ENCODE assay signal across 12 mouse cellular contexts in genomic region chr13:6736984-6737566, GRCm38 (mm10).
DNase-seq lines count a peak whose midpoint lies in the region; ATAC-seq and TF ChIP-seq lines count a peak whose summit lies in the region.
"Had no signal": no experiment of that assay in that cellular context is flagged by ENCODE, and none has a peak within 500 bp of the region (broad histone marks: within the 10 kb centered on the region; RNA-seq: fewer than 3 reads in every experiment).

No protein-coding gene starts in this region.

- peak; percentile 34 for DNase-seq in forebrain, postnatal 0 days
- DNase-seq in midbrain, embryonic 11.5 days (ENCODE audit: low spot score, missing footprints) = peak; percentile 88
- peak; percentile 59 for DNase-seq in embryo, embryonic 10.5 days (ENCODE audit: low spot score)
- peak; percentile 50 for DNase-seq in retina, embryonic 14.5 days (ENCODE audit: low spot score)
- no peak for DNase-seq in testis, postnatal 14 days (ENCODE audit: low spot score)
- DNase-seq: cerebellum, adult 11 months; gastrocnemius, postnatal 36 days; heart, postnatal 10 days; lung, adult 18-20 months had no signal

- H3K36me3 ChIP-seq in forebrain, postnatal 0 days (ENCODE audit: insufficient read depth) = no peaks in the 10 kb centered on the region
- no peaks in the 10 kb centered on the region for H3K36me3 ChIP-seq in forebrain, embryonic 12.5 days (replicated peaks)
- H3K36me3 ChIP-seq in midbrain, embryonic 11.5 days (ENCODE audit: control insufficient read depth, insufficient read depth, low read length) = no peaks in the 10 kb centered on the region
- H3K36me3 ChIP-seq in midbrain, embryonic 16.5 days (ENCODE audit: control insufficient read depth, insufficient read depth, low read length) = no peaks in the 10 kb centered on the region

- H3K9me3 ChIP-seq in forebrain, postnatal 0 days (ENCODE audit: low read length) = no peaks in the 10 kb centered on the region
- H3K9me3 ChIP-seq in forebrain, embryonic 12.5 days = no peaks in the 10 kb centered on the region
- no peaks in the 10 kb centered on the region for H3K9me3 ChIP-seq in midbrain, embryonic 11.5 days (ENCODE audit: control insufficient read depth, low read length)
- no peaks in the 10 kb centered on the region for H3K9me3 ChIP-seq in midbrain, embryonic 16.5 days (replicated peaks; ENCODE audit: control insufficient read depth, low read length, poor library complexity, severe bottlenecking)

- H3K4me2 ChIP-seq in forebrain, postnatal 0 days (ENCODE audit: low read depth) = no peak overlapping the region
- no peak overlapping the region for H3K4me2 ChIP-seq in forebrain, embryonic 12.5 days
- no peak overlapping the region for H3K4me2 ChIP-seq in midbrain, embryonic 11.5 days
- no peak overlapping the region for H3K4me2 ChIP-seq in midbrain, embryonic 16.5 days (ENCODE audit: low read length)

- 67% methylated on average over 6 of the region's 6 CpGs for WGBS in forebrain, postnatal 0 days
- WGBS in forebrain, embryonic 12.5 days = 57% methylated on average over 6 of the region's 6 CpGs
- 53% methylated on average over 6 of the region's 6 CpGs for WGBS in midbrain, embryonic 11.5 days
- WGBS in midbrain, embryonic 16.5 days = 43% methylated on average over 6 of the region's 6 CpGs

- no peak overlapping the region for H3K4me3 ChIP-seq in forebrain, postnatal 0 days (ENCODE audit: low read depth, low read length)
- H3K4me3 ChIP-seq in forebrain, embryonic 12.5 days (replicated peaks) = no peak overlapping the region
- no peak overlapping the region for H3K4me3 ChIP-seq in midbrain, embryonic 11.5 days (ENCODE audit: low read depth, low read length)
- H3K4me3 ChIP-seq in midbrain, embryonic 16.5 days (ENCODE audit: low read depth, low read length) = no peak overlapping the region

- ATAC-seq in forebrain, postnatal 0 days = no peak; the same call in 1 of the 2 replicates
- no peak for ATAC-seq in forebrain, embryonic 12.5 days (ENCODE audit: low FRiP score)
- ATAC-seq in midbrain, embryonic 11.5 days (ENCODE audit: low FRiP score) = peak; percentile 87
- ATAC-seq in midbrain, embryonic 16.5 days = no peak
- ATAC-seq in erythroid progenitor cell, adult 5-6 weeks (replicated peaks; ENCODE audit: low FRiP score, poor library complexity, severe bottlenecking) = no peak

- no peaks in the 10 kb centered on the region for H3K27me3 ChIP-seq in forebrain, postnatal 0 days (ENCODE audit: insufficient read depth, low read length)
- H3K27me3 ChIP-seq in forebrain, embryonic 12.5 days = no peaks in the 10 kb centered on the region
- H3K27me3 ChIP-seq in midbrain, embryonic 11.5 days (ENCODE audit: control insufficient read depth, insufficient read depth, low read length) = no peaks in the 10 kb centered on the region
- no peaks in the 10 kb centered on the region for H3K27me3 ChIP-seq in midbrain, embryonic 16.5 days (ENCODE audit: control insufficient read depth, insufficient read depth, low read depth, low read length)

- peak; percentile 59 for TF ChIP-seq CTCF in forebrain, postnatal 0 days (IDR thresholded peaks at IDR 0.05; ENCODE audit: low read depth)

- H3K27ac ChIP-seq in forebrain, postnatal 0 days (ENCODE audit: low read depth, low read length) = no peak overlapping the region
- H3K27ac ChIP-seq in forebrain, embryonic 12.5 days = no peak overlapping the region
- H3K27ac ChIP-seq in midbrain, embryonic 11.5 days (ENCODE audit: low read depth, low read length) = no peak overlapping the region
- H3K27ac ChIP-seq in midbrain, embryonic 16.5 days (ENCODE audit: low read length) = no peak overlapping the region

- no peaks in the 10 kb centered on the region for H3K4me1 ChIP-seq in forebrain, postnatal 0 days (ENCODE audit: insufficient read depth)
- no peaks in the 10 kb centered on the region for H3K4me1 ChIP-seq in forebrain, embryonic 12.5 days
- no peaks in the 10 kb centered on the region for H3K4me1 ChIP-seq in midbrain, embryonic 11.5 days (ENCODE audit: control insufficient read depth, insufficient read depth, low read length)
- peaks cover 4% of the 10 kb centered on the region; the same call in 1 of the 2 replicates for H3K4me1 ChIP-seq in midbrain, embryonic 16.5 days (ENCODE audit: control insufficient read depth, insufficient read depth, low read length)

- no peak overlapping the region for H3K9ac ChIP-seq in forebrain, postnatal 0 days
- H3K9ac ChIP-seq in forebrain, embryonic 12.5 days = no peak overlapping the region
- no peak overlapping the region for H3K9ac ChIP-seq in midbrain, embryonic 11.5 days (ENCODE audit: low read length)
- H3K9ac ChIP-seq in midbrain, embryonic 16.5 days (ENCODE audit: low read depth, low read length) = no peak overlapping the region
